ENCODE assay signal across 15 mouse cellular contexts in genomic region chr17:43249645-43250044, GRCm38 (mm10). TPM values are rescaled to one million over a fixed set of nuclear protein-coding genes. Genes with fewer than 3 reads are reported as not detected.
DNase-seq lines count a peak whose midpoint lies in the region; ATAC-seq and TF ChIP-seq lines count a peak whose summit lies in the region.
"Had no signal": no experiment of that assay in that cellular context is flagged by ENCODE, and none has a peak within 500 bp of the region (broad histone marks: within the 10 kb centered on the region; RNA-seq: fewer than 3 reads in every experiment).

No protein-coding gene starts in this region.

- no peak overlapping the region for H3K4me2 ChIP-seq in heart, embryonic 13.5 days
- H3K4me2 ChIP-seq in liver, postnatal 0 days (ENCODE audit: low read depth, low read length), result no peak overlapping the region
- no peak overlapping the region for H3K4me2 ChIP-seq in liver, embryonic 11.5 days
- no peak overlapping the region for H3K4me2 ChIP-seq in kidney, embryonic 14.5 days (replicated peaks; ENCODE audit: low read depth, low read length)

- H3K4me1 ChIP-seq in heart, embryonic 13.5 days, result peaks cover 44% of the 10 kb centered on the region
- H3K4me1 ChIP-seq in liver, postnatal 0 days (ENCODE audit: insufficient read depth), result peaks cover 15% of the 10 kb centered on the region
- H3K4me1 ChIP-seq in liver, embryonic 11.5 days (replicated peaks; ENCODE audit: control insufficient read depth, insufficient read depth, low read length), result no peaks in the 10 kb centered on the region
- H3K4me1 ChIP-seq in kidney, embryonic 14.5 days (ENCODE audit: control insufficient read depth, insufficient read depth, low read length), result peaks cover 11% of the 10 kb centered on the region; the same call in 1 of the 2 replicates

- H3K27me3 ChIP-seq in heart, embryonic 13.5 days (replicated peaks), result no peaks in the 10 kb centered on the region
- no peaks in the 10 kb centered on the region for H3K27me3 ChIP-seq in liver, postnatal 0 days (ENCODE audit: insufficient read depth, low read length)
- no peaks in the 10 kb centered on the region for H3K27me3 ChIP-seq in liver, embryonic 11.5 days (replicated peaks; ENCODE audit: control insufficient read depth, insufficient read depth, low read length)
- no peaks in the 10 kb centered on the region for H3K27me3 ChIP-seq in kidney, embryonic 14.5 days (ENCODE audit: control insufficient read depth, insufficient read depth, low read length)

- H3K9me3 ChIP-seq in heart, embryonic 13.5 days, result no peaks in the 10 kb centered on the region
- H3K9me3 ChIP-seq in liver, postnatal 0 days (ENCODE audit: low read length), result no peaks in the 10 kb centered on the region
- H3K9me3 ChIP-seq in liver, embryonic 11.5 days (ENCODE audit: control insufficient read depth, low read length), result no peaks in the 10 kb centered on the region
- H3K9me3 ChIP-seq in kidney, embryonic 14.5 days (ENCODE audit: control insufficient read depth, low read length), result no peaks in the 10 kb centered on the region

- TF ChIP-seq CTCF in liver, postnatal 0 days (IDR thresholded peaks at IDR 0.05; ENCODE audit: low read depth), result no peak

- H3K9ac ChIP-seq in heart, embryonic 13.5 days, result no peak overlapping the region
- H3K9ac ChIP-seq in liver, postnatal 0 days (replicated peaks), result no peak overlapping the region
- H3K9ac ChIP-seq in liver, embryonic 11.5 days (ENCODE audit: low read depth, low read length), result no peak overlapping the region
- H3K9ac ChIP-seq in kidney, embryonic 14.5 days (ENCODE audit: low read depth, low read length), result no peak overlapping the region

- no peak for TF ChIP-seq EP300 in liver, postnatal 0 days (IDR thresholded peaks at IDR 0.05; ENCODE audit: low read depth)

- intact Hi-C loops in heart, postnatal 36 days (cut with DNase I), result no loop called here

- no peak overlapping the region for H3K4me3 ChIP-seq in heart, embryonic 13.5 days
- no peak overlapping the region for H3K4me3 ChIP-seq in liver, postnatal 0 days (ENCODE audit: low read depth, low read length)
- H3K4me3 ChIP-seq in liver, embryonic 11.5 days (ENCODE audit: low read depth, low read length), result no peak overlapping the region
- H3K4me3 ChIP-seq in kidney, embryonic 14.5 days (ENCODE audit: low read length), result no peak overlapping the region
- H3K4me3 ChIP-seq: erythroblast, embryonic 14.5 days had no signal

- WGBS in heart, embryonic 13.5 days, result 27% methylated on average over 3 of the region's 3 CpGs
- WGBS in liver, postnatal 0 days (ENCODE audit: insufficient replicate concordance), result 18% methylated on average over 3 of the region's 3 CpGs
- 39% methylated on average over 3 of the region's 3 CpGs for WGBS in liver, embryonic 11.5 days
- 37% methylated on average over 3 of the region's 3 CpGs for WGBS in kidney, embryonic 14.5 days

- no peak for DNase-seq in heart, postnatal 36 days
- DNase-seq in liver, postnatal 0 days, result no peak
- DNase-seq in liver, embryonic 11.5 days (ENCODE audit: low spot score), result no peak
- DNase-seq in Muller cell, postnatal 12 days (ENCODE audit: inconsistent ontology term), result peak; percentile 50
- DNase-seq in right cerebral cortex, postnatal 36 days (ENCODE audit: low spot score in 2 of 2), result no peak
- no peak for DNase-seq in liver
- DNase-seq: adrenal gland, postnatal 14 days had no signal

- no peak for ATAC-seq in heart, embryonic 13.5 days (ENCODE audit: extremely low read depth, insufficient number of reproducible peaks, low FRiP score, low TSS enrichment)
- no peak for ATAC-seq in liver, postnatal 0 days
- no peak for ATAC-seq in liver, embryonic 11.5 days (replicated peaks; ENCODE audit: low FRiP score)
- ATAC-seq in kidney, embryonic 14.5 days (ENCODE audit: low FRiP score, low TSS enrichment), result peak; percentile 63; the same call in 1 of the 2 replicates

- peak overlapping the region; percentile 61; the same call in 1 of the 2 replicates for H3K27ac ChIP-seq in heart, embryonic 13.5 days (replicated peaks)
- 0 out of 2 replicates have a peak overlapping the region, but pooled peaks have one; percentile 44 for H3K27ac ChIP-seq in liver, postnatal 0 days (ENCODE audit: low read depth)
- H3K27ac ChIP-seq in liver, embryonic 11.5 days (ENCODE audit: low read depth, low read length), result no peak overlapping the region
- no peak overlapping the region for H3K27ac ChIP-seq in kidney, embryonic 14.5 days (ENCODE audit: low read depth, low read length)

- H3K36me3 ChIP-seq in heart, embryonic 13.5 days, result no peaks in the 10 kb centered on the region
- no peaks in the 10 kb centered on the region for H3K36me3 ChIP-seq in liver, postnatal 0 days (replicated peaks; ENCODE audit: insufficient read depth, low read length)
- H3K36me3 ChIP-seq in liver, embryonic 11.5 days (ENCODE audit: control insufficient read depth, insufficient read depth, low read length), result no peaks in the 10 kb centered on the region
- H3K36me3 ChIP-seq in kidney, embryonic 14.5 days (ENCODE audit: control insufficient read depth, insufficient read depth, low read length), result no peaks in the 10 kb centered on the region

RNA-seq across cellular contexts. Expression of gene Adgrf1, which starts 20.5 kb away (rescaled TPM):
- polyA plus RNA-seq in heart, embryonic 13.5 days (2015; fragmentation: Nextera tagmentation; extraction: Ambion mirVana), result 0.13 TPM in 1 of 2 replicates, not detected in the other
- not detected for total RNA-seq in heart, postnatal 36 days (2021)
- polyA plus RNA-seq in liver, postnatal 0 days (2015; fragmentation: Nextera tagmentation; extraction: Ambion mirVana), result 0.60 and 0.69 TPM in 2 replicates
- polyA plus RNA-seq in liver, embryonic 11.5 days (2014; fragmentation: Nextera tagmentation; extraction: Ambion mirVana), result 0.04 and 0.08 TPM in 2 replicates
- 0.24 and 0.49 TPM in 2 replicates for polyA plus RNA-seq in kidney, embryonic 14.5 days (2014; fragmentation: Nextera tagmentation; extraction: Ambion mirVana)
- total RNA-seq: heart, adult 18-20 months; layer of hippocampus, adult 8-10 months; left cerebral cortex, postnatal 36 days had no signal
- polyA plus RNA-seq: C2C12; erythroblast, embryonic 14.5 days; urinary bladder, adult 2 months had no signal

Comparison
In these comparisons a context has a peak if more than half of its experiments do, and no peak if none do; other contexts are left out.
1. H3K27ac ChIP-seq: peak in heart, embryonic 13.5 days (single experiment) and liver, postnatal 0 days (single experiment); none in liver, embryonic 11.5 days (single experiment) and kidney, embryonic 14.5 days (single experiment).